23 mouse cellular contexts compared by ENCODE assay signal in the genomic region with DNA sequence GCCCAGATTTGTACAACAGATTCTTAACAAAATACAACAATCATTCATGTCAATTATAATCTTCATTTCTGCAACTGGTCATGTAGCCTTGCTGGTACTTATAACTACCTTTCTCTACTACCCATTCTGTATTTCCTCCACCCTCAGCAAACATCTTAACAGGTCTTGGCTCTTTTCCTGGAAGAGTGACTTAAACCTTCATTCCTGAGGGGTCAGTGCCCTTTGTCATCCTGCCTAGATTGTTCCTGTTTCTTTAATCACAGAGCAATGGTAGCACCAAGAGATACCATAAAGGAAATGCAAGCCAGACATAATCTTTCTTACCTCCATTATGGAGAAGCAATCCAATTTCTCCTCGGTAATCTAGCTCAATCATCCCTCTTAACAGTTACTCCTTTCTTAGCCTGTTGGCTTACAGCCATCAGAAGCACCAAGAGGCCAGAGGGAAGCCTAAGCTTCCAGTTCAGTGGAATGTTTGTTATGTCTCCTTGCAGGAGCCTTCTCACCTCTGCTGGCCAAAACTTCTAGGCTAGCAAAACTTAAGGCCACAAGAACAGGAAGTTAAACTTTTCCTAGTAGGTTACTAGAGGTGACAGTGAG. TPM values are rescaled to one million over a fixed set of nuclear protein-coding genes. Genes with fewer than 3 reads are reported as not detected.
A peak's percentile ranks its signal among the peaks of the same experiment; 100 is the strongest.
DNase-seq lines count a peak whose midpoint lies in the region; ATAC-seq and TF ChIP-seq lines count a peak whose summit lies in the region.
"Had no signal": no experiment of that assay in that cellular context is flagged by ENCODE, and none has a peak within 500 bp of the region (broad histone marks: within the 10 kb centered on the region; RNA-seq: fewer than 3 reads in every experiment).

No protein-coding gene starts in this region.

- no peaks in the 10 kb centered on the region; the same call in 1 of the 2 replicates for H3K4me1 ChIP-seq in kidney, adult 2 months (ENCODE audit: control insufficient read depth, insufficient read depth, low read length)
- no peaks in the 10 kb centered on the region for H3K4me1 ChIP-seq in hindbrain, embryonic 13.5 days (replicated peaks)
- H3K4me1 ChIP-seq: embryonic facial prominence, embryonic 15.5 days; forebrain, embryonic 10.5 days; heart, embryonic 10.5 days had no signal

- no peaks in the 10 kb centered on the region for H3K36me3 ChIP-seq in kidney, adult 2 months (ENCODE audit: control insufficient read depth, insufficient read depth, low read length)
- no peaks in the 10 kb centered on the region for H3K36me3 ChIP-seq in hindbrain, embryonic 13.5 days
- H3K36me3 ChIP-seq: embryonic facial prominence, embryonic 15.5 days; forebrain, embryonic 10.5 days; heart, embryonic 10.5 days had no signal

- H3K9me3 ChIP-seq in hindbrain, embryonic 13.5 days, result no peaks in the 10 kb centered on the region
- H3K9me3 ChIP-seq: embryonic facial prominence, embryonic 15.5 days; forebrain, embryonic 10.5 days; heart, embryonic 10.5 days had no signal

- no peak overlapping the region for H3K4me2 ChIP-seq in hindbrain, embryonic 13.5 days
- H3K4me2 ChIP-seq: embryonic facial prominence, embryonic 15.5 days; hindbrain, embryonic 14.5 days had no signal

- WGBS in kidney, adult 2 months, result 22% methylated on average over 1 of the region's 1 CpGs
- 67% methylated on average over 1 of the region's 1 CpGs for WGBS in hindbrain, embryonic 13.5 days

- no peak for TF ChIP-seq CTCF in kidney, adult 2 months (conservative IDR thresholded peaks at IDR 0.05; ENCODE audit: insufficient read depth, insufficient read length, low read depth, low read length)

- no peak overlapping the region for H3K9ac ChIP-seq in hindbrain, embryonic 13.5 days
- H3K9ac ChIP-seq: embryonic facial prominence, embryonic 15.5 days; hindbrain, embryonic 14.5 days had no signal

- H3K27me3 ChIP-seq in kidney, adult 2 months (replicated peaks; ENCODE audit: control insufficient read depth, insufficient read depth, low read length), result no peaks in the 10 kb centered on the region
- no peaks in the 10 kb centered on the region for H3K27me3 ChIP-seq in hindbrain, embryonic 13.5 days
- H3K27me3 ChIP-seq: embryonic facial prominence, embryonic 15.5 days; Patski had no signal

- no peak overlapping the region for H3K4me3 ChIP-seq in kidney, adult 2 months (ENCODE audit: insufficient read depth, low read depth, low read length)
- H3K4me3 ChIP-seq in hindbrain, embryonic 13.5 days, result no peak overlapping the region
- H3K4me3 ChIP-seq: embryonic facial prominence, embryonic 15.5 days; erythroblast, embryonic 14.5 days; forebrain, embryonic 10.5 days; heart, embryonic 10.5 days had no signal

- TF ChIP-seq POLR2A in kidney, adult 2 months (IDR thresholded peaks at IDR 0.05; ENCODE audit: low read depth, low read length), result no peak

- peak; percentile 15 for DNase-seq in kidney, adult 2 months
- no peak for DNase-seq in kidney, adult 11 months
- peak; percentile 41 for DNase-seq in lung, postnatal 25 days (ENCODE audit: low spot score)
- DNase-seq in lung, postnatal 10 days, result no peak
- DNase-seq in MN1 (ENCODE audit: low spot score), result peak; percentile 16
- peak; percentile 66 for DNase-seq in yolk sac, embryonic 10.5 days (ENCODE audit: low spot score)
- DNase-seq: adrenal gland, adult 2 months; adrenal gland, postnatal 25 days; cerebellum, adult 2 months; cerebellum, postnatal 14 days; embryo, embryonic 11 days; gastrocnemius, postnatal 36 days; heart, adult 18-20 months; heart, postnatal 10 days had no signal

- no peak for ATAC-seq in hindbrain, embryonic 13.5 days (ENCODE audit: low FRiP score)
- ATAC-seq: activated CD4-positive, CD25-positive, alpha-beta regulatory T cell, adult 4 months; forebrain, embryonic 14.5 days; Patski had no signal

- H3K27ac ChIP-seq in kidney, adult 2 months (ENCODE audit: insufficient read depth, low read depth, low read length), result no peak overlapping the region
- no peak overlapping the region for H3K27ac ChIP-seq in hindbrain, embryonic 13.5 days
- H3K27ac ChIP-seq: embryonic facial prominence, embryonic 15.5 days; forebrain, embryonic 10.5 days; heart, embryonic 10.5 days; hindbrain, embryonic 14.5 days had no signal

RNA-seq across cellular contexts. Expression of a gene that starts 59.7 kb away (rescaled TPM):
- 86.5 and 103 TPM in 2 replicates for polyA plus RNA-seq in kidney, adult 2 months (2012; rRNA removed)
- polyA plus RNA-seq in hindbrain, embryonic 13.5 days (2015; fragmentation: Nextera tagmentation; extraction: Ambion mirVana), result 125 and 126 TPM in 2 replicates

Comparison
In these comparisons a context has a peak if more than half of its experiments do, and no peak if none do; other contexts are left out.
1. DNase-seq: peak in kidney, adult 2 months (single experiment), lung, postnatal 25 days (single experiment), MN1 (single experiment) and yolk sac, embryonic 10.5 days (single experiment); none in kidney, adult 11 months (single experiment) and lung, postnatal 10 days (single experiment).